Mouse (Mus musculus): ENCODE data around the gene Nap1l5. TPM values are rescaled to one million over a fixed set of nuclear protein-coding genes. Genes with fewer than 3 reads are reported as not detected.

Gene Nap1l5
- total and polyA plus RNA-seq, 3 experiments = not detected

DNA sequence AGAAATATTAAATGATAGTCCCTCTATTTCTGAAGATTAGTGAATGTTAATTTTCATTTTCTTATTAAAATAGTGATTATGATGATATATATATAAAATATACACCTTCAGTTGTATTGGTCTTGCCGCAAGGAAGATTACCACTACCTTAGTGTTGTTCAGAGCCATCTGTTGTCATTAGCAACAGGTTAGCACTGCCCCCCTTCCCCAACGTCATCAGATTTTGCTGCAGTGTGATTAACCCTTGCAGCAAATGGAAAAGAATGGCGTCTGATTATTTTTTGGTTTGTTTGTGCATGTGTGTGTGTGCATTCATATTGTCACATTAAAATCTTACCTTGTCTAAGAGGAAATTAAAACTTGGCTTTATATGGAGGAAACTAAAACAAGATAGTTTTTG lies 2.3 kb downstream of the Nap1l5 start:
- Histone ChIP-seq H3K27ac (ENCODE audit: insufficient read depth, low read depth) (no peak overlapping the region), H3K4me1 (ENCODE audit: control insufficient read depth in 1 of 2, insufficient read depth in 2 of 2) (peaks cover 0 to 14% of the 10 kb centered on the region in 2 experiments; a peak in 2 of 4 replicates), H3K9me3 (replicated peaks; ENCODE audit: low read length) (peaks cover 4% of the 10 kb centered on the region), H3K4me3 (replicated peaks in 1 of 3; ENCODE audit: low read depth in 2 of 3, low read length in 2 of 3, poor library complexity in 1 of 3) (no peak overlapping the region), H3K4me2 (ENCODE audit: insufficient read depth, low read depth, poor library complexity, severe bottlenecking) (no peak overlapping the region), H3K9ac (ENCODE audit: insufficient read depth, low read depth) (no peak overlapping the region), H3K79me2 (replicated peaks; ENCODE audit: control insufficient read depth, extremely low read depth, insufficient read depth, poor library complexity, severe bottlenecking) (no peaks in the 10 kb centered on the region), H3K36me3 (replicated peaks in 1 of 2; ENCODE audit: control insufficient read depth in 1 of 2, insufficient read depth in 1 of 2, low read length in 1 of 2) (peaks cover 13 to 46% of the 10 kb centered on the region in 2 experiments), H3K27me3 (replicated peaks) (no peaks in the 10 kb centered on the region)
- DNase-seq (ENCODE audit: extremely low read depth) = no peak
- dilution Hi-C loops (cut with MboI; ENCODE audit: extremely low pct_ligation_motif_present, extremely low pct_unique_long_range_greater_than_20kb, low sequenced_read_pairs) = no loop called here
- TF ChIP-seq NRF1 (IDR thresholded peaks at IDR 0.05; ENCODE audit: low read depth, low read length) (no peak), NELFE (IDR thresholded peaks at IDR 0.05; ENCODE audit: low read depth, low read length) (no peak), SMC3 (IDR thresholded peaks at IDR 0.05; ENCODE audit: low read depth, low read length) (no peak), POLR2AphosphoS2 (IDR thresholded peaks at IDR 0.05; ENCODE audit: low read depth, low read length) (no peak), CHD2 (IDR thresholded peaks at IDR 0.05; ENCODE audit: low read length) (no peak), HCFC1 (IDR thresholded peaks at IDR 0.05; ENCODE audit: low read depth, low read length) (no peak), ZMIZ1 (IDR thresholded peaks at IDR 0.05; ENCODE audit: low read depth, low read length) (no peak), MYC (IDR thresholded peaks at IDR 0.05; ENCODE audit: low read depth, low read length) (no peak), E2F4 (IDR thresholded peaks at IDR 0.05; ENCODE audit: insufficient replicate concordance, low read depth, low read length) (no peak), ETS1 (conservative IDR thresholded peaks at IDR 0.05; ENCODE audit: low read depth, low read length) (no peak), JUN (IDR thresholded peaks at IDR 0.05; ENCODE audit: insufficient read depth, low read depth, low read length) (no peak), ZNF384 (IDR thresholded peaks at IDR 0.05; ENCODE audit: low read depth, low read length) (no peak), TBP (conservative IDR thresholded peaks at IDR 0.05; ENCODE audit: low read depth, low read length) (no peak), USF2 (conservative IDR thresholded peaks at IDR 0.05; ENCODE audit: low read depth, low read length) (no peak)
- in situ Hi-C loops (cut with MboI; ENCODE audit: low pct_ligation_motif_present, low pct_unique_long_range_greater_than_20kb, low sequenced_read_pairs) = no loop called here

DNA sequence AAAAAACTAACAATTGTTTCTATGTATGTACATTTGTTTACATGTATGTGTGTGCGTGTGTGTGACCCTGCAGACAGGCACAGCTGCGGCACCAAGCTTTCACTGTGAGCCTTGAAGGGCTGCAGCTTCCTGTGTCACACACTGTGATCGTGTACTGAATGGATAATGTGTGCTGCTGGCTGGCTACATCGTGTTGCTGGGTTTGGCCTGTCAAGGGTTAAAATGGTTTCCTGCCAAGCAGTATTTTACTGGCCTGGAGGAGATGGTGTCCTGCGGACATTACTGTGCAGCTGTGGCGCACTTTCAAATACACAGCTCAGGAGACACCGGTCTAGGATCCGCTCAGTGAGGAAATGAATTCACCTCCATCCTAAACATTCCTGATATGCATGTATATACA lies 3.7 kb downstream of the Nap1l5 start:
- Histone ChIP-seq H3K9me3 (replicated peaks; ENCODE audit: low read length) (peaks cover 4% of the 10 kb centered on the region), H3K9ac (ENCODE audit: insufficient read depth, low read depth) (no peak overlapping the region), H3K27me3 (replicated peaks) (no peaks in the 10 kb centered on the region), H3K4me1 (ENCODE audit: control insufficient read depth in 1 of 2, insufficient read depth in 2 of 2) (peaks cover 0 to 14% of the 10 kb centered on the region in 2 experiments; a peak in 2 of 4 replicates), H3K79me2 (replicated peaks; ENCODE audit: control insufficient read depth, extremely low read depth, insufficient read depth, poor library complexity, severe bottlenecking) (no peaks in the 10 kb centered on the region), H3K36me3 (replicated peaks in 1 of 2; ENCODE audit: control insufficient read depth in 1 of 2, insufficient read depth in 1 of 2, low read length in 1 of 2) (peaks cover 13 to 51% of the 10 kb centered on the region in 2 experiments), H3K27ac (ENCODE audit: insufficient read depth, low read depth) (no peak overlapping the region), H3K4me2 (ENCODE audit: insufficient read depth, low read depth, poor library complexity, severe bottlenecking) (no peak overlapping the region), H3K4me3 (replicated peaks in 1 of 3; ENCODE audit: low read depth in 2 of 3, low read length in 2 of 3, poor library complexity in 1 of 3) (no peak overlapping the region)
- no peak for DNase-seq (ENCODE audit: extremely low read depth)
- in situ Hi-C loops (cut with MboI; ENCODE audit: low pct_ligation_motif_present, low pct_unique_long_range_greater_than_20kb, low sequenced_read_pairs) = no loop called here
- TF ChIP-seq SIN3A (IDR thresholded peaks at IDR 0.05; ENCODE audit: low read length) = no peak
- TF ChIP-seq BHLHE40 (IDR thresholded peaks at IDR 0.05; ENCODE audit: low read depth, low read length) = no peak
- no peak for TF ChIP-seq IRF4 (IDR thresholded peaks at IDR 0.05; ENCODE audit: low read depth, low read length)
- no peak for TF ChIP-seq HCFC1 (IDR thresholded peaks at IDR 0.05; ENCODE audit: low read depth, low read length)
- no peak for TF ChIP-seq MEF2A (IDR thresholded peaks at IDR 0.05; ENCODE audit: borderline replicate concordance, low read depth, low read length)
- TF ChIP-seq MYC (IDR thresholded peaks at IDR 0.05; ENCODE audit: low read depth, low read length) = no peak
- TF ChIP-seq MXI1 (IDR thresholded peaks at IDR 0.05; ENCODE audit: low read depth, low read length) = no peak
- TF ChIP-seq POLR2A (IDR thresholded peaks at IDR 0.05; ENCODE audit: low read depth, low read length) = no peak
- TF ChIP-seq ETS1 (conservative IDR thresholded peaks at IDR 0.05; ENCODE audit: low read depth, low read length) = no peak
- dilution Hi-C loops (cut with MboI; ENCODE audit: extremely low pct_ligation_motif_present, extremely low pct_unique_long_range_greater_than_20kb, low sequenced_read_pairs) = no loop called here

Data from CH12.LX (cell line).